Mouse (Mus musculus) heart, adult 2 months (tissue): ENCODE data around the gene Ube3b.

Experiments used
- CTCF ChIP-seq: fragments of 200-600 bp; IDR thresholded peaks from 2 replicates; pipeline ENCODE4 v1.8.1; 2022; ENCODE audit warnings: antibody characterized with exemption, mild to moderate bottlenecking, moderate library complexity
- POLR2A ChIP-seq: fragments of 200-500 bp; IDR thresholded peaks from 2 replicates; pipeline ENCODE4 v1.6.1; 2011; ENCODE audit warnings: mild to moderate bottlenecking, low read depth, low read length, control low read depth; ENCODE audit not compliant: insufficient read depth

DNA sequence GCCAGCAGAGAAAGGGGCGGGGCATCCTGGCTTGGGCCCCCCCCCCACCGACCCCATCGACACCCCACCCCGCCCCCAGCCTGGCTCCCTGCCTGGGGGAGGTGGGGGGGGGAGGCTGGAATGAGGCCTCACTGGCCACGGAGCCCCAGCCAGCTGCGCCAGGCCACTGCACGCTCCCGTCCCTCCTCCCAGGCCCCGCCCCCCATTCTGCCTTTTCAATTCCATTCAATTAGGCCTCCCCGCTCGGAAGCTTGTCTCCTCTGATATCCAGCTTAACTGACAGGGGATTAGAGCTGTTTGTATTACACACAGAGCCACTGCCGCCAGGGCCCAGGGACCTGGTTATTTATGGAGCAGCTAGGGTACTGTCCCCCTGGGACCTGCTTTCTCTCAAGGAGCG is 87.0 kb downstream of the Ube3b start:
- TF ChIP-seq CTCF (no peak), POLR2A (no peak)
